Mouse (Mus musculus) thymus, adult 2 months (tissue): ENCODE measurements at regions not wholly inside any gene's neighbourhood (a gene's known extent, or its start where the extent isn't known, plus 50 kb on each side); places are given as distances from the start of the nearest gene placed in this dataset.

Source experiments
- DNase-seq: peaks from one replicate; pipeline ENCODE4 v3.0.0; 2021
- H3K27ac ChIP-seq: fragments of 200-500 bp; 2 replicates; pipeline ENCODE4 v1.5.1; 2012; ENCODE audit warnings: low read length, control low read depth; ENCODE audit not compliant: control insufficient read depth, insufficient read depth
- H3K27me3 ChIP-seq: fragments of 200-500 bp; 2 replicates; pipeline ENCODE4 v1.6.1; 2012; ENCODE audit warnings: mild to moderate bottlenecking, low read length, moderate library complexity, mixed read lengths; ENCODE audit not compliant: control insufficient read depth, insufficient read depth
- H3K36me3 ChIP-seq: fragments of 200-500 bp; 2 replicates; pipeline ENCODE4 v1.6.1; 2012; ENCODE audit warnings: mild to moderate bottlenecking, low read length, moderate library complexity; ENCODE audit not compliant: control insufficient read depth, insufficient read depth
- H3K4me1 ChIP-seq: fragments of 200-500 bp; replicated peaks from 2 replicates; pipeline ENCODE4 v1.6.1; 2012; ENCODE audit warnings: low read length; ENCODE audit not compliant: control insufficient read depth, insufficient read depth
- H3K4me3 ChIP-seq: fragments of 200-500 bp; 2 replicates; pipeline ENCODE4 v1.5.1; 2012; ENCODE audit warnings: mild to moderate bottlenecking, low read length, control low read depth, moderate library complexity; ENCODE audit not compliant: control insufficient read depth, insufficient read depth
- CTCF ChIP-seq: fragments of 200-500 bp; IDR thresholded peaks from 2 replicates; pipeline ENCODE4 v1.5.1; 2012; ENCODE audit warnings: mild to moderate bottlenecking, control low read depth, low read length, moderate library complexity, borderline replicate concordance; ENCODE audit not compliant: control insufficient read depth, poor library complexity, insufficient read depth; ENCODE audit errors: extremely low read depth
- POLR2A ChIP-seq: fragments of 200-500 bp; IDR thresholded peaks from 2 replicates; pipeline ENCODE4 v1.6.1; 2012; ENCODE audit warnings: mild to moderate bottlenecking, low read length, control low read depth, moderate library complexity; ENCODE audit not compliant: control insufficient read depth, poor library complexity, insufficient read depth; ENCODE audit errors: extremely low read depth
- WGBS: fragments of 180-500 bp; shearing (Covaris S2); methylation state at CpG from one replicate; pipeline ENCODE4 v1.1.7; 2018; 5-methylcytosine and 5-hydroxymethylcytosine counted together

DNA sequence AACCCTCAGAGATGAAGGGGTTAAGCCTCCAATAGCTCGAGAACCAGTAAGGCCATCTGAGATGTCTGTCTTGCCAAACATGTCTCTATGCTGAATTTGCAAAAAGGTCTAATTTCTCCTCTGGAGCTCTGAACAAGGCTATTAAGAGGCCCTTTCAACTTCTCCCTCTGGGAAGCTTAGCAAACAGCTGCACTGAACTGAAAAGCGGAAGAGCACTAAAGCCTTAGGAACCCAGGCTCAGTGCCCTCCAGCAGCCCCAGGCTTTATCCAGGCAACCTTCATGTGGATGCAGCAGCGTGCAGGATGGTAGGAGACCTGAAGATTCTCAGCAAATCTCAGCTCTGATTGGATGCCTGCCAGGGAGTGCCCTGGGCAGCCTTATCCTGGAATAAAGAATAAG lies 850.1 kb downstream of the Tmem114 start:
- TF ChIP-seq CTCF (no peak), POLR2A (no peak)

DNA sequence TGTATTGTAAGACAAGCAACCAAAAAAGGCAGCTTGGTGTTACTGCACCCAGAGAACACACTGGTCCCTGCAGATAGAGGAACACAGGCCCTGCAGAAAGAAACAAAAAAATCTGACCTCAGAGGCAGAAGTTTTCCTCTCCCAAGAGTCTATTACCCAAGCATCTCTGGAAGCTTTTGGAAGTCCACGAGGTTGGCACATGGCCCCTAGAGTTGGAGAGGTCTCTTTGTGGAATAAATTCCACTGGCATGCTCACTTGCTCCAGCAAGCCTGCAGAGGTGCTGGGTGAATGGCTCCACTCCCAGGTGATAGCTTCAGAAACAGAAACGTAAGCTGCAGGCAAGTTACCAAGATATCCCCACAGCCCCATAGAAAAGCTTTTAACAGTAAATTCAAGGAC lies 864.1 kb downstream of the Tmem114 start:
- no peak overlapping the region for H3K27ac ChIP-seq
- no peaks in the 10 kb centered on the region for H3K4me1 ChIP-seq
- H3K4me3 ChIP-seq, result no peak overlapping the region
- H3K27me3 ChIP-seq, result no peaks in the 10 kb centered on the region
- no peaks in the 10 kb centered on the region for H3K36me3 ChIP-seq
- no peak for DNase-seq
- 81% methylated on average over 2 of the region's 2 CpGs for WGBS
- no peak for TF ChIP-seq CTCF
- no peak for TF ChIP-seq POLR2A

More for the DNA sequence above, 850.1 kb downstream of the Tmem114 start:
- no peak overlapping the region for H3K4me3 ChIP-seq
- 80% methylated on average over 3 of the region's 3 CpGs for WGBS
- H3K4me1 ChIP-seq, result no peaks in the 10 kb centered on the region
- H3K27me3 ChIP-seq, result no peaks in the 10 kb centered on the region
- H3K36me3 ChIP-seq, result no peaks in the 10 kb centered on the region
- DNase-seq, result no peak
- H3K27ac ChIP-seq, result no peak overlapping the region

- TF ChIP-seq CTCF (no peak), POLR2A (no peak)
- no peaks in the 10 kb centered on the region for H3K36me3 ChIP-seq
- 0% methylated on average over 1 of the region's 1 CpGs for WGBS
- H3K27ac ChIP-seq, result no peak overlapping the region
- no peaks in the 10 kb centered on the region for H3K4me1 ChIP-seq
- no peak for DNase-seq
- no peak overlapping the region for H3K4me3 ChIP-seq
- no peaks in the 10 kb centered on the region for H3K27me3 ChIP-seq
Observed at GRCm38 (mm10) chr16:7559177-7559576, 865.8 kb downstream of the Tmem114 start.

- WGBS, result 67% methylated on average over 1 of the region's 1 CpGs
- H3K4me3 ChIP-seq, result no peak overlapping the region
Observed at GRCm38 (mm10) chr16:7558637-7559036, 866.3 kb downstream of the Tmem114 start.

GRCm38 (mm10) chr16:7555911-7556310 lies 869.0 kb downstream of the Tmem114 start:
- TF ChIP-seq CTCF (no peak), POLR2A (no peak)
- DNase-seq, result no peak
- 85% methylated on average over 9 of the region's 9 CpGs for WGBS
- H3K27ac ChIP-seq, result no peak overlapping the region
- no peaks in the 10 kb centered on the region for H3K27me3 ChIP-seq
- no peaks in the 10 kb centered on the region for H3K4me1 ChIP-seq
- H3K36me3 ChIP-seq, result no peaks in the 10 kb centered on the region
- no peak overlapping the region for H3K4me3 ChIP-seq

More at GRCm38 (mm10) chr16:7558637-7559036, 866.3 kb downstream of the Tmem114 start:
- no peak for TF ChIP-seq CTCF
- TF ChIP-seq POLR2A, result no peak
- H3K27ac ChIP-seq, result no peak overlapping the region
- no peaks in the 10 kb centered on the region for H3K4me1 ChIP-seq
- DNase-seq, result no peak
- H3K36me3 ChIP-seq, result no peaks in the 10 kb centered on the region
- no peaks in the 10 kb centered on the region for H3K27me3 ChIP-seq

GRCm38 (mm10) chr16:7549568-7549967 lies 875.4 kb downstream of the Tmem114 start:
- no peak overlapping the region for H3K27ac ChIP-seq
- H3K4me1 ChIP-seq, result no peaks in the 10 kb centered on the region
- no peaks in the 10 kb centered on the region for H3K36me3 ChIP-seq
- no peak for DNase-seq
- TF ChIP-seq POLR2A (no peak), CTCF (no peak)
- H3K4me3 ChIP-seq, result no peak overlapping the region
- 88% methylated on average over 1 of the region's 1 CpGs for WGBS
- no peaks in the 10 kb centered on the region for H3K27me3 ChIP-seq

GRCm38 (mm10) chr16:7544067-7544466 lies 880.9 kb downstream of the Tmem114 start:
- H3K4me1 ChIP-seq, result no peaks in the 10 kb centered on the region
- H3K27ac ChIP-seq, result no peak overlapping the region
- WGBS, result 20% methylated on average over 4 of the region's 4 CpGs
- H3K36me3 ChIP-seq, result no peaks in the 10 kb centered on the region
- no peak for TF ChIP-seq POLR2A
- no peak for DNase-seq
- no peak overlapping the region for H3K4me3 ChIP-seq
- no peaks in the 10 kb centered on the region for H3K27me3 ChIP-seq
